Mouse (Mus musculus) right cerebral cortex, adult 18-20 months (tissue): ENCODE data around the gene Bcl9.

Source experiments
- DNase-seq: peaks from one replicate; pipeline ENCODE4 v3.0.0; 2022; ENCODE audit warnings: mixed read lengths

Bcl9 gene

DNA sequence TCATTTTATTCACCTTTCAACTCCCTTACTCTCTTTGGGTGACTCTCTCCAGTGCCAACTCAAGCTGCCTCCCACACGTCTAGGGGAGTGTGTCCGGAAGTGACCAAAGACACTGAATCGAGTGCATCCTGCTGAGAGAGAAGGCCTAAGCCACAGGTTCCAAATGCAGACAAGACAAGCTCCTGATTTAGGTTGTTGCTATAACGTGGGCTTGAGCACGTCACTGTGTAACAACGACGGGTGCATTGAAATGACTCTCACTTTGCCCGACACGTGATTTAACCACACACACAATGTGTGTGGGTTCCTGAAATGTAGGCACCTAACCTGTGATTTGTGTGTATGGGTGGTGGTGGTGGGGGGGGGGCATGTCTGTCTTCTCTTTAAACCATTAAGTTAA, 3.4 kb downstream of the Bcl9 start:
- DNase-seq = peak; percentile 11

DNA sequence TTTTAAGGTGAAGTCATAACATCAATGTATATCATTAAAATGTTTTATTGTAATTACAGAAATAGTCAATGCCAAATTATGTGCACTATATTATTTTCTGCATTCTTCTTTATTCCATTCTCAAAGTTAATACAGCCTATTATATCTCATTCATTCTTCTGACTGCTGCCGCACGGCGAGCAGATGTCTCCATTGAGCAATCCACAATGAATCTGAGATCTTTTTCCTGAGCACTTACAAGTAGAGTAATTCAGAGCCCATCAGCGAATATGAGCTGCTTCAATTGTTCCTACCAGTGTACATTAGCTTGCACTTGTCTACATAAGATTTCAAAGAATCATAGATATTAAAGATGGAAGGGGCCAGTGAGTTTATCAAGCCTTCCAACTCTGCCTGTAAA, 12.8 kb downstream of the Bcl9 start:
- DNase-seq = no peak

DNA sequence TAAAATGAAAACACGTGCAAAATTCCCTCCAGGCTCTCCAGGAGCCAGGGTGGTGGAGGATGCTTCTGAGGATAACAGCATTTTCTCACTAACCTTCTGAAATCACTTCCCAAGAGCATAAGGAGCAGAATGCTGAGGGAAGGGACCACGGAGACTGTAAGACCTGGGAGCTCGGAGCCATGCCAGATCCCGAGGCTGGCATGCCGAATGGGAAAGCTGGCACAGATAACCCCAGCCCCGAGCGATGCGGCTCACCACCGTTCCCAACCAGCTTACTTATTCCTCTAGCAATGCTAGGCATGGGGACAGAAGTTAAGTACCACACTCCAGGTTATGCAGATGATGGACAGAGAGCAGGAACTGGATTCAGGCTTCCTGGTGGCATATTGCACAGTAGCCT, 13.7 kb downstream of the Bcl9 start:
- DNase-seq = no peak

DNA sequence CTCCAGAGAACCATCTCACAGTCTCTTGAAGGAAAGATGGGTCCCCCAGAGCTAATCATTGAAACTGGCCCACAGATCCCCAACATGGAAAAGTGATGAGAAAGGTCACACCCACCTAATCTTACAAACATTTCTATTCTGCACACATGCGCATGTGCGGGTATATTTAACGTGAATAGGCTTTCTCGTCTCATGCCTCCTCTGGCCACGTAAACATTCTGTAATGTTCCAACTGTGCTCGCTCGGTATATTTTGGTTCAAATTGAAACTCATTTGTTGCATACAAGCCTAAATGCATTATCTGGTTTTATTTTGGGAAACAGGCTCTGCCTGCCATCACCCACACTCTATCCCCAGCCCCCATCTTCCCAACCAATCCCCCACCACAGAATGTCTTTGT, 16.3 kb downstream of the Bcl9 start:
- DNase-seq = no peak

DNA sequence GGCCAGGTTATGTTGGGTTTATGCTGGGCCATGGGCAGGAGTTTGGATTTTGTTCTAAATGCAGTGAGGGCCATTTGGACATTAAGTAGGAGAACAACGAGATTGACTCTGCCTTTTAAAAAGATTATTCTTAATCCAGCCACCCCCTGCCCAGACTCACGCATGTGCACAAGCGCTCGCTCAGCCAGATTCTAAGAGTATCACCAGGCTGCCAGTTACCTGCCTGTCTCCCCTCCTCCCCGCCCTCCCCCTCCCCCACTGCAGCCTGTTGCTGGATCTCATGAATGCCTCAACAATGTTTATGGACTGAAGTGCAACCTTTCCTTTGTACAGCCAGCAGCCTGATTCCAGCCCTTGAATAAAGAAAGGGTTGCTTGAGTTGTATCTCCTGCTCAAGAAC, 22.0 kb downstream of the Bcl9 start:
- no peak for DNase-seq

DNA sequence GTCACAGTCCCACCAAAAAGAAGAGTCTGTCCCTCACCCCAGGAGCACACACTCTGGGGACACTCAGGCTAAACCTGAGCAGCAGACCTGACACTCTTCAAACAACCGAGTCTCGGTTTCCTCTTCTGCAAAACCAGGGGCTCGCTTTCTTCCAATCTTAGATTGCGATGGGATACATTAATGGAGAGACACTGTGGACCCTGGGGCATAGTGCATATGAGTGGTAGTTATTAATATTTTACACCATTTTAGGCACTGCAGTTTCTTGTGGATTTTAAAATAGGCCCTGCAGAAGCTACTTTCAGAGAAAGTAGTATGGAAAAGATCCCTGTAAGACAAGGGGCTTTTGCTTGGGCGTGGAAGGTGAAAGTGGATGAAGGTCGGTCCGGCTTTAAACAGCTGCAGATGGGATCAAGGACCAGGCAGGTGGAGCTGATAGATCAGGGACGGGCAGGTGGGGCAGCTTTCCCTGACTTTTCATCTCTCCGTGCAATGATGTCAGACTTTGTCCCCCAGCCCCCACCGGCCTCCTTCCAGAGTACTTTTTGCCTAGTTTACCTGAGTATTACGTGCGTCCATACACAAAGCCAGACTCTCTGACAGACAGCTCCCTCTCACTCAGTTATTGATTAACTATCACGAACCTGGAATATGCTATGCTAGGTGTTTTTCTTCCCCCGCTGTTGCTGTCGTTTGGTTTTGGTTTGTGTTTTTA, 23.0 kb downstream of the Bcl9 start:
- DNase-seq = no peak

DNA sequence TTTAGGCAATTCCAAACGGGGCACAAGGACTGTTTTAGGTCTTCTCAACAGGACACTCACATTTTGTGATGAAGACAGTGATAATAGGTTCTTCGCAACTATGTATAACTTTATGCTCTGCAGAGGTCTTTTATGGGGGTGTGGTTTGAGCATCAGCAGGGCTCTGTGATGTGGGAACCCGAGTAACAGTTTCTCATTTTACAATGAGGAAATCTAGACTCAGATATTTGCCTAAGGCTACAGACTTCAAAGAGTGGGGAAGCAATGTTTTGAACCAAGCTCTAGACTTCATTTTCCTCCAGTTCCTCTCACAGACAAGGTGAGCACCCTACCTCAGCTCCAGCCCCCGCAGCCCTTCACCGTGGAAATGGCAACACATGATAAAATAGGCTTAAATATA, 23.8 kb downstream of the Bcl9 start:
- DNase-seq = no peak

DNA sequence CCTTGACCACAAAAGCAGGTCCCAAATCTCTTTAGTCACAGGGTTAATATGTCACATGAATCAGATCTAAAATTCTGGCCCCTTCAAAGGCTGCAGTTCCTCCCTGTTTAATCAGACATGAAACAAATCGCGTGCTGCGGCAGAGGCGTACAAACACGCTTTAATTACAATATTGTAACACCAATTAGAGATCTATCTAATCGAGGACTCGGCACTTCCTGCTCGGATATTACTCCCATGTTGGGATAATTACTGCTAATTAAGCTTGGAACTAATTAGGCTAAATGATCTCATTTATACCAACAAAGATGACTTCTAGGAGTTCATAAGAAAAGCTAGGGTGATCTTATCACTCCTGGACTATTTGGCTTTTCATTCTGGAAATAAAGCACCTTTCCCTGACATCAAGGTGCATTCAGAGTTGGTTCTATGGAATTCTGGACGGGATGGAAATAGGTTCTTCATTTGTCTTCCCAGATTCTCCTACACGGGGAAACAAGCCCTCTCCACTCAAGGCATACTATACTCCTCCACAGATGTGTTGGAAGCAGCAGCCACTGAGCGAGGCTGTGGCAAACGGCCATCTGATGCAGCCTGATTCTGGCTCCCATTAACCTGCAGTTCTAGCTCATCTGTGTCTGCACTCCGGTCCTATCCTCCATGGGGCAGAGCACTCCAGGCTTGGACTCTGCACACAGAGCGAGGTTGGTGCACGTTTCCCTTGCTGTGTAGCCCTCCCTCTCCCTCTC, 31.9 kb downstream of the Bcl9 start:
- DNase-seq = no peak

DNA sequence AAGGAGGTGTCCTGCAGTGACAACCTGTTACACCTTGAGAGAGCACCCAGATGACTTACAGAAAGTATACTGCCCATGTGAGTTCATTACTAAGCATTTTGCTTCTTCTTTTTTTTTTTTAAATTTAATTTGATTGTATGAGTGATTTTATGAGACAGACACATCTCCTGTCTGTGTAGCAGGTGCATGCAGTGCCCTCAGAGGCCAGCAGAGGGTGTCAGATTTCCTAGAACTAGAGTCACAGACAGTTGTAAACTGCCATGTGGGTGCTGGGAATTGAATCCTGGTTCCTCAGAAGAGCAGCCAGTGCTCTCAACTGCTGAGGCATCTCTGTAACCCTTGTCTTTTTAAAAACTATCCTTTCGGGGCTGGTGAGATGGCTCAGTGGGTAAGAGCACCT, 35.5 kb downstream of the Bcl9 start:
- DNase-seq = no peak

DNA sequence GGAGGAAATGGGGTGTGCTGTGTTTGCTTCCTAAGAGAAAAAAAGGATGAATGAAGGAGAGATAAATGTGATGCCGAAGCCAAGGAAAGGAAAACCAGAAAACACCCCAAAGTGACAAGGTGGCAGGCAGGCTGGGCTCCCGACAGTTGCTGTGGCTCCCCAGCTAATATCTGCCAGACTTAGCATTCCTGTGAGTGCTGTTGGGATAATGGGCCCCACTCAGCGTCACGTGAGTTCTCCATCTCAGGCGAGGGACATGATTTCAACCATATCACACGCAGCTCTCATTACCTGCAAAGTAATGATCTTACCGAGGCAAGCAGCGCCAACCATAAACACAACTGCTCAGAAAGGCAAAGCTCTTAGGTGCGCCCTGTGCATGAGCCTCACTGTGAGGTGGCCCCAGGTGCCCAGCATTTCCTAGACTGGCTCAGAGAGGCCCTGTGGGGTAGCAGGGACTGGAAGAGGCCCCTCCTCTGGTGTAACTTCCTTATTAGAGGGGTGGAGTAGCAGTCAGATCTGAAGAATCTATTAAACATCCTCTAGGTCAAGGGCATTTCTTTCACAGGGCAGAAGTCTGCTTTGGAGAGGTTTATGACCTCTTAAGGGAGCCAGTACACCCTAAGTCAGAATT, 41.9 kb downstream of the Bcl9 start:
- no peak for DNase-seq

DNA sequence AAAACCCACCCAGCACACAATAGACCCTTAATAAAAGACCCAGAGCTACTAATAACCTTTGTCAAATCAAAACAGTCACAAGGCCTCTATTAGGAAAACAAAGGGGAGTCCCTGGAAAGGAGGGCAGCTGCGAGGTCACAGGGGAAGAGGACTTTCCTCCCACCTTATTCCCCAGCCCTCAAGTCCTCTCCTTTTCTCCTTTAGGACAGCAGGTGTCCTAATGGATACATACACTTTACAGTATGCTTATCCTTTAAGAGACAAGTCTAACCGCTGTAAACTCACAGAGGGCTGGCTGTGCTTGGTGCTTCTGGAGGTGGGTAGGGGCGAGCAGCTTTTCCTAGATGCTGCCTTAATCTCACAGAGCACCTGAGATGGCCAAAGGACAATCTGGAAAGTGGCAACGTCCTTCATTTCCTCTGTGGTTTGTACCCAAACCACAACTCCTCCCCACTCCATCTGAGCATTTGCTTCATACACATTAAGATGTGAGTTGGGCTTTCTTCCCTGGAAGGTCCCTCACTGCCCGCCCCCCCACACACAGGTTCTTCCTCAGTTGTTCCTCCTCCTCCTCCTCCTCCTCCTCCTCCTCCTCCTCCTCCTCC, 42.8 kb downstream of the Bcl9 start:
- DNase-seq = no peak

DNA sequence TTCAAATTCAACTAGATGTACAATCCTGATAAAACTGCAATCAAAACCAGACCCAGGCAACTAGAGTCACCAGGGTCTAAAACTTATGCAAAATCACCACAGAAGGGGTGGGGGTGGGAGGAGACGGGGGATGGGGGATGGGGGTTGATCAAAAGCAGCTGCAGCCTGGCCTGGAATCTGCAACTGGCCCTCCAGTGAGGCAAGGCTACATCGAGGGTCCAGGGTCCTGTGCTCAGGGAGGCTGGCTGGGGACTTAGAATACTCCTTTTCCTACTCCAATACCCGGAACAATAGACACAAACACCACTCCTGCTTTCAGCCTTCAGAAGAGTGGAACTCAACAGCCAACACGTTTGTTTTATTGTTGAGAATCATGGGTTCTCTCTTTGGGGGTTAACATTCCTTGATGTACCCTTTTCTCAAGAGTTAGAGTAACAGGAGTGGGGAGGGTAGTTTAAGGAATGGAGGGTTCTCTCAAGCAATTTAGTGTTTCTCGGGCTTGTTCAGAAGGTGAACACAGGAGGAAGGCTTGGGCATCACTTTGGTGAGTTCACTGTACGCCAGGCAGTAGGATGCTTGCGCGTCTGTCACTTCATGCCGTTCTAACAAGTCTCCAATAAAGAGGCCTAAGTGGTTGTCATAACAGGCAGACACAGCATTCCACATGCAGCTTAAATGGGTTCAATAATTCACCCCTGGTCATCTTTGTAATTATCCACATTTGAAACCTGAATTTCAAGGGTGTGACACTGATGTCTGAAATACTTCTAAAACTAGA, 43.7 kb downstream of the Bcl9 start:
- no peak for DNase-seq

DNA sequence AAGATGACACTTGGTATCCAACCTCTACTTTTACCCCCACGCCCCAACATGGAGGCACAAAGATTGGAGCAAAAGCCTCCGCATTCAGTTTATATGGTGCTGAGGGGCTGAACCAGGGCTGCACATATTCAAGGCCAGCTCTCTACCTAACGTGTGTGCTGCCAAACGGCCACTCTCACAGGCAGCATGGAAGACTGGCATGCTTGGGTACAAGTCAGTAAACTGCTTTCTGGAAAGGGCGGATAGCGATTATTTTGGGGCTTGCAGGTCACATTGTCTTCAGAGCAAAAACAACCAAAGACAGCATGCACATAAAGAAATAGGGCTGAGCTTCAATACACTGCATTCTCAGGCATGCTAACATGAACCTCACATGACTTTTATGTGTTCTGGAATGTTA, 44.8 kb downstream of the Bcl9 start:
- DNase-seq = no peak

DNA sequence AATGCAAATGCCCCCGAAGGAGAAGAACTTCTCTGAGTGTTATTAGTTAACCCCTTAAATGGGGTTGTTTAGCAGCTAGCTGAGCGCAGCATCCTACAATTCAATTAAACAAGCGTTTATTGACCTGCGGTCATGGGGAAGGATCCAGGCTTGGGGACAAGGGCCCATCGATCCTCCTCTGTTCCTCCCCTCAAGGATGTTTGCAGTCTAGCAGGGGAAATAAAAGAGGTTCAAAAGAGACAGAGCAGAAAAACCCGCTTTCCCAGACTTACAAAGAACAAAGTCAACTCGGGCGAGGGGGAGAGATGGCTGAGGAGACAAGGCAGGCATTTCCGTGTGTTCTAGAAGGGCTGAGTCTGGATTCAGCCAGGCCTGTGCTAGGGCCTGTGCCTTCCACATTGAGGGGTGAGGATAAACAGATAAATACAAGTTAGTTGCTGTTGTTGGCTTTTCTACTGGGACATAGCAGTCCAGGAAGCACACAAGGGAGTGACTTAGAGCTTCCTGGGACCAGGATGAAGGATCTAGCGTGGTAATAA, 55.0 kb downstream of the Bcl9 start:
- no peak for DNase-seq

DNA sequence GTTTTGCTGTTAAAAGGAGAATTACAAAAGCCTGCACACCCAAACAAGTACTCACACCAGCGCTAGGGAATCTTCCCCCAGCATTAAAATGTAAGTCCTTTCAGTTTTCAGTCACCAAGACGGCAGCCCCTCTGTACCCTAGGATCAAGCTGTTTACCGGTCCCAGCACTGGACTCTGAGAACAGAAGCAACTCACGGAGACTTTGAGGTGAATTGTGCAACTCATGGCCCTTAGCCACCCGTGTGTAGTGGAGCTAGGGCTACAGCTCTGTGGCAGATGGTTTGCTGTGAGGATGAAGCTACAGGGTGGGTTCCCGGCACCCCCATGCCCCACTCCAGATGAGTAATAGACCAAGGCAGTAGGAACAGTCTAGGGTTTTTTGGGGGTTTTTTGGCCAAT, 55.9 kb downstream of the Bcl9 start:
- no peak for DNase-seq

DNA sequence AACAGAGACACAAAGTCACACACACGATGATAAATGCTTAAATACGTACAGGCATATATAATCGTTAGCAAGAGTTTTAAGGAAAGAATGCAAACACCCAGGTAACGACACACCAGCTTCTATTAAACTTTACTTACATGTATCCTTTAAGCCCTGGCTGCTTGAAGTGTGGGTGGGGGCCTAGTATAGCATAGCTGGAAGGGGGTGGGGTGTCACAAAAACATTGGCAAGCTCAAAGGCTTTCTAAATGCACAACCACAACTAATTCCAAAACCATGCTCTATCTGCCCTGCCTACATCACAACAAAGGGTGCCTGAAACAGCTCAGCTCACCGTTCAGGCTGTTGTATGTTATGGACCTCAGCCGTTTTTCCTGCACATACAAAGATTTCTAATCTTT, 57.9 kb downstream of the Bcl9 start:
- DNase-seq = no peak

DNA sequence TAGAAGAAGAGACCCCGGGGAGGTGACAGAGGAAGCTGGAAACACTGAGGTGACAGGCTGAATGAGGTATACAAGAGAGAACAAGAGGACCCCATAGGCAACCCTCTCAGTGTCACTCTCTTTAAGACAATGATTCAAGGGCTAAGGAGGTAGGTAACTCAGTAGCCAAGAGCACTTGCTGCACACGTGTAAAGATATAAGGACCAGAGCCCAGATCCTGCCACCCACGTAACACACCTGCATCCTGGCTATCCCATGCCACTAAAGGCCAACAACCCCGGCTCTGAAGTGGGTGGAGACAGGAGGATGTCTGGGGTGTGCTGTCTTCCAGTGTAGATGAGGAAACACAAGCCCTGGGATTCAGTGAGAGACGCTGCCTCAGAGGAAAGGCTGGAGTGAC, 58.4 kb downstream of the Bcl9 start:
- no peak for DNase-seq

DNA sequence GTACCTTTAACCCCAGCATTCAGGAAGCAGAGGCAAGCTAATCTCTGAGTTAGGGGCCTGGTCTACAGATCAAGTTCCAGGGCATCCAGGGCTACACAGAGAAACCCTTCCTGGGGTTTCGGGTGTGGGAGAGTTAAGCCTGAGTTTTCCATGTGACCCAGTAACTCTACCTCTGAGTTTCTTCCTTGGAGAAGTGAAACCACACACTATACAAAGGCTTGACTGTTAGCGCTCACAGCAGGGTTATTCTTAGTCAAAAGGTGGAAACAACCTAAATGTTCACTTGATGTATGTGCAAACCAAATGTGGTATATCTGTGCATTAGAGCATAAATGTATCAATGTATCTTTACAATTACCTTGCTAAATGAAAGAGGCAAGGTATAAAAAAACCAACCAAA, 59.2 kb downstream of the Bcl9 start:
- no peak for DNase-seq

DNA sequence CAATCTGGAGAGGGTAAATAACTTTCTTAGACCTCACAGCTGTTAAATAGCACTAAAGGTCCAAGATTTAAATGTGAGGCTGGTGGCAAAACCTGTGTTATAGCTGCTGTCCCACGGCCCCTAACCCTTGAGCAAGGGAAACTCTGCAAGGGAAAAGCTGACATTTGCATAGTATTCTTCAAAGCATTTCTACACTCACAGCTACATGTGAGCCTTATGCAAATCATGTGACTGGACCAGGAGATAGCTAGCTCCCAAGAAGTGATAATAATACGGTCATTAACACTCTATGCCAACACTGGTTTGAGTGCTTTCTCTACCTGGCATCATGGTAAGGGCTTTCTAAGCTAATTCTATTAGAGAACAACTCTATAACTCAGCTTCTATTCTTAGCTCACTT, 60.3 kb downstream of the Bcl9 start:
- DNase-seq = no peak

DNA sequence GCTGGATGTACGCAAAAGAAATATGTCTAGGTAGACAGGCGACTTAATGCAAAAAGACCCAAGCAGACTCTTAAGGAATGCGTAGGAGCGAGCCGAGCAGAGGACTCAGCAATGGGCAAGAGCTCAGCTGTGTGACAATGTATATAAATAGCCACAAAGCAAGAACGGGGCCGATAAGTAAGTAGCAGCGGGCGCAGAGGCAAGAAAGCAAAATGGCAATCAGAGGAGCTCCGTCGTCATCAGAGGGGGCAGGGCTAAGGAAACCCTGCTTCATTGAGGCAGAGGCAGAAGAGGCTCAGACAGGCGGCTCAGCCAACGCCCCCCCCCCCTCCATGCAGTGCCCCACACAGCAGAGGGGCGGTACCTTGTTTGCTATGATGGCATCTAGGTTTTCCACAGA, 62.9 kb downstream of the Bcl9 start:
- DNase-seq = peak; percentile 63

DNA sequence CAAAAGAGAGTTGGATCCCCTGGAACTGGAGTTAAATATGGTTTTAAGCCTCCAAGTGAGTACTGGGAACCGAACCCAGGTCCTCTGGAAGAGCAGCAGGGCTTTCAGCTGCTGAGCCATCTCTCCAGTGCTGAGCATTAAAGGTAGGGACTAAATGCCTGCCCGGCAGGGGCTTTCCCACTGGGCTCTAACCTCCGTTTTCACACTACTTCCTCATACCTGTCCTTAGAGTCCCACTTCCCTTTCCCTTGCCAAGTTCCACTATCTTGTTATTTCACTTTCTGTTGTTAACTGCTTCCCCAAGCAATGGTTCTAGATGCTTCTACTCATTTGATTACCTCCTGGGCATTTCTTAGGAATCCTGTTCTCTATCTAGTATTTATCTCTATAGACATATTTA, 65.4 kb downstream of the Bcl9 start:
- no peak for DNase-seq

DNA sequence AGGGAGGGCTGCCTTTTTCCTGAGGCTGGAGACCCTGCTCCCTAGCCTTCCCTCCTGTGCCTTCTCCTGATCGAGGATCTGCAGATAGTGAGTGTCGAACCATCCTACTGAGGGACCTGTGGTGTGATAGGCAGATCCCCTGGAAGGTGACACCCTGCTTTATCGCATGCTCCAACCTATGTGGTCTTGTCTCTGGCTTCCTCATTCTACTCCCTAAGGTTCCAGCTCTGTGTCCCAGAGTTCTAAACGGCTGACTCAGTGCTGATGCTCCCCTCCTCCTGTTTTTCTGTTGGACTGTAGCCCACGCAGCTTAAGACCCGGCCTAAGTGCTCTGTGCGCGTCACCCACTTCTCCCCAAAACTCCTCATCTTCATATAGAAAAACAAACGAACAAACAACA, 65.9 kb downstream of the Bcl9 start:
- DNase-seq = no peak
